Mouse (Mus musculus): ENCODE measurements around the gene Prcp.
"Not testable (repeated sequence)": the region's sequence is repeated elsewhere in the genome, so short reads cannot be mapped to it uniquely, and the experiment has no call there.

Prcp gene

DNA sequence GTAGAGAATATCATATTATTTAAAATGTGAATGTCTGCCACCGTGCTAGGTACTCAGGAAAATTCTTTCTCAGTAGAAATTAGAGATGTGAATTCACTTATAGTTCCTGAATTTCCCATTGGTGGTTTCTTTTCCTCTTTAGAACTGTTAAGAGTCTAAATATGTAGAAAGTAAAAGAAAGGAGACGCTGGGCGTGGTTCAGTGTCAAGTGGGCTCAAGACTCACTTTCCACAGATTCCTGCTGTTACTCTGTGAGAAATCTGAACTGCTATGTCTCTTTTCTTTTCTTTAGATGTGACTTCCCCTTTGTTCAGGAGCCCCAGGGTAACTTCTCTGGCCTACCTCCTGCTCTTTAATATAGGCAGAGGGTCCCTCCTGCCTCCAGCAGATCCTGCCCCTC, 103.2 kb downstream of the Prcp start:
- DNase-seq (ENCODE audit: inconsistent age in 2 of 2, low spot score in 1 of 2) = no peak

DNA sequence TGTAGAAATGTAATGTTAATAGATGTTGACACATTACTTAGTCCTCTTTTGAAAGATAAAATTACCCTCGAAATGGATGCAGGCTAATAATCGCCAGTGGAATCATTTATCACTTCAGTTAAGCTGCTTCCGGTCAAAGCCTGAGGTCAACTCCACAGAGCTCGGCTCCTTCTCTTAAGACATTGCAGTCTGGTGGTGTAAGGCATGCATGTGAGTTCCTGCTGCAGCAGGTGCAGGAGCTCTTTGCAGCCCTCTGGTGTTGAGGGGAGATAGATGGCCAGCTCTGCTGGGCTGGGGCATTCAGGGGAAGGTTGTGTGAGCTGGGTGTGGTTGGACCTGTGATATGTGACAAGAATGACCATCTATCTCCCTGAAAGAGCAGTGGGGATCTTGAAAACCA, 104.0 kb downstream of the Prcp start:
- no peak for DNase-seq (ENCODE audit: inconsistent age in 2 of 2, low spot score in 1 of 2)

DNA sequence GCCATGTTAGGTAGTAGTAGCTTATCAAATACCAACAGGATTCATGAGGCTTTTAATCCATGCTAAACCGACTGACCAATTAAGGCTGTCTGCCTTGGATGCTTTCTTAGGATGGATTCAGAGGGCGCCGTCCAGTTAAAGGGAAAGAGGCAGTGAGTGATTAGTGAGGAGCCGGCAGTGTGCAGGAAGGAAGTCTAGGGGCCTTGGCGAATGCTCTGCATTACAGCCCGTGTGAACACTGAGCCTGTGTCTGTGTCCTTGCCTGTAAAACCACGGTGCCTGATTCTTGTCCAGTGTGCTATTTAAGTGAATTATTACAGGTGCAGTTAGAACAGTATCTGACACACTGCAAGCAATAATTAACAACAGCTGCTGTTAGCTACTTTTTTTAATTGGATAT, 104.5 kb downstream of the Prcp start:
- DNase-seq (ENCODE audit: inconsistent age in 2 of 2, low spot score in 1 of 2) = not testable (repeated sequence)

DNA sequence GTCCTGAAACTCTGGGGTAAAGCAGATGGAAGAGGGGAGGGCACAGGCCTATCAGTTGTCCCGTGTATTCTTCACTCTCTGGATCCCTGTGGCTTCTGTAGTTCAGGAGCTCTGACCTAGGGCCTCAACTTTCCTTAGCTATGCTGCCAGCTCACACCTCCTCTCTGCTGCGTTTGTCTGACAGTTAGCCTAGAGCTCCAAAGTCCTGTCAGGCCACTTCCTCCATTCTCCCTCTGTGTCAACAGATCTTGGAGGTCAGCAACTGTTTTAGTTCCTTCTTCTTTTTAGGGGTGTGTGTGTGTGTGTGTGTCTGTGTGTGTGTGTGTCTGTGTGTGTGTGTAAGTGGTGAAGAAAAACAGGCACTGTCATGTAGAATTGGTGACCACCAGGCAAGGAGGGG, 106.5 kb downstream of the Prcp start:
- no peak for DNase-seq (ENCODE audit: inconsistent age in 2 of 2, low spot score in 1 of 2)

DNA sequence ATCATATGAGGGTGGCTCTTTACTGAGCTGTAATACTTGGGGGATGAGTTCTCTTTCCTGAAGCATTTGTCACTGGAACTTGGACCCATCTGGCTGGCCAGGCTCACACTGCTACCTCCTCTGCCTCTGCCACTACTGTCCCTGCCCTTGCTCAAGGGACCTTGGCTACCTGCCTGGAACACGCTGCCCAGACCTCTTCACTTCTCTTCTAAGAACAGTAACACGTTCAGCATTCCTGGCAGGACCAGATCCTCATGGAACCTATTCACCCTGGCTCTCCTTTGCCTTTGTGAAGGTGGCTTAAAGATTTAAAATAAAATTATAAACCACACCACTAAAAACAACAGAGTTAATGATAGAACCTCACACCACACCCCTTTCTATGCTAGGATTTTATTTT, 107.6 kb downstream of the Prcp start:
- DNase-seq (ENCODE audit: inconsistent age in 2 of 2, low spot score in 1 of 2) = peak; percentile 52 to 59
